Mouse (Mus musculus) frontal cortex, postnatal 14 days (tissue): ENCODE measurements at regions not wholly inside any gene's neighbourhood (a gene's known extent, or its start where the extent isn't known, plus 50 kb on each side); places are given as distances from the start of the nearest gene placed in this dataset.

Source experiments
- DNase-seq, 2 experiments: peaks; one replicate each; pipeline ENCODE4 v3.0.0; 2022; ENCODE audit warnings: low spot score in 2 of 2

- DNase-seq: no peak
Measured at GRCm38 (mm10) chr13:39702621-39703020, 658.6 kb downstream of the Ofcc1 start.

- DNase-seq: no peak
Measured at GRCm38 (mm10) chr13:39691291-39692024, 669.8 kb downstream of the Ofcc1 start.

DNA sequence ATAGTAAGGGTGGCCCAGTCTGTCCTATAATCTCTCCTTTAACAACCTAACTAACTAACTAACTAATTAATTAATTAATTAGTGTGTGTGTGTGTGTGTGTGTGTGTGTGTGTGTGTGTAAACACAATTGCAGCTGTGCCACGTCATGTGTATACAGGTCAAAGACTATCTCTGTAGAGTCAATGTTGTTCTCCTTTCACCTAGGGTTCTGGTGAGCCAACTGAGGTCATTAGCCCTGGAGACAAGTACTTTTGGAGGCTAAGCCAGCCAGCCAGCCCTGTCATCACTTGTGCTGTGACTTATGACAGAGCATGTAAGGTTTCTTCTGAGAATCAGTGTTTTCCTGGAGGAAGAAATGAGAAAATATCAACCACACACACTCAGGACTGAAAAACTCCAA is 696.7 kb downstream of the Ofcc1 start:
- no peak for DNase-seq

DNA sequence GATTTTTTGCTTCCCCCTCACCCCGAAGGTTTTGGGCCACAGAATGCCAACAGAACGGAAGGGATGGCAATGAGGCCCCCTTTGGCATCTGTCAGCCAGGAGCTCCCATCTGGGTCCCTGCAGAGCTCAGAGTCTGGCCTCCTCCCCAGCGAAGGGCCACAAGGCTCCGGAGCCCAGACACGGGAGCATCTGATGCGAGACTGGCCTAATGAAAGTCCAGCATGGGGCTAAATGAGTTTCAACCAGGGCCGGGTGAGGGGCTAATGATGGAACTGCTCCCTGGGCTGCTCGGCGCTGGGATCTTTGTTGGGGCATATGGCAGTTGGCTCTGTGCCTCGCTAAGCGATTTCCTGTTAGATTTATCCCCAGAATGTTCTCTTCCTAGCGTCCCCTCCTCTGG is 688.8 kb upstream of the Slc35b3 start:
- DNase-seq: no peak

GRCm38 (mm10) chr13:39647367-39647766 is 686.7 kb upstream of the Slc35b3 start:
- peak; percentile 39 to 42 for DNase-seq

- DNase-seq: no peak
Measured at GRCm38 (mm10) chr13:39631506-39632132, 670.9 kb upstream of the Slc35b3 start.
